Mouse (Mus musculus) small intestine, adult 2 months (tissue): Measurements from ENCODE around the gene Baiap2. TPM values are rescaled to one million over a fixed set of nuclear protein-coding genes. Genes with fewer than 3 reads are reported as not detected.

ENCODE experiments used
- H3K27ac ChIP-seq: fragments of 200-500 bp; 2 replicates; pipeline ENCODE4 v1.5.1; 2012; ENCODE audit warnings: low read depth, low read length, control low read depth, inconsistent platforms; ENCODE audit not compliant: insufficient read depth
- H3K27me3 ChIP-seq: fragments of 200-500 bp; 2 replicates; pipeline ENCODE4 v1.6.1; 2012; ENCODE audit warnings: mild to moderate bottlenecking, moderate library complexity, low read length, inconsistent platforms; ENCODE audit not compliant: control insufficient read depth, insufficient read depth
- H3K36me3 ChIP-seq: fragments of 200-500 bp; 2 replicates; pipeline ENCODE4 v1.6.1; 2012; ENCODE audit warnings: mild to moderate bottlenecking, low read length, control low read depth, inconsistent platforms; ENCODE audit not compliant: control insufficient read depth, insufficient read depth
- H3K4me1 ChIP-seq: fragments of 200-500 bp; 2 replicates; pipeline ENCODE4 v1.6.1; 2012; ENCODE audit warnings: low read length, inconsistent platforms, mixed read lengths; ENCODE audit not compliant: control insufficient read depth, insufficient read depth, insufficient read length
- H3K4me3 ChIP-seq: fragments of 200-500 bp; 2 replicates; pipeline ENCODE4 v1.5.1; 2012; ENCODE audit warnings: low read depth, mild to moderate bottlenecking, control low read depth, inconsistent platforms, low read length, moderate library complexity
- CTCF ChIP-seq: fragments of 200-500 bp; IDR thresholded peaks from 2 replicates; pipeline ENCODE4 v1.5.1; 2012; ENCODE audit warnings: low read depth, mild to moderate bottlenecking, control low read depth, inconsistent platforms, low read length, moderate library complexity, mixed read lengths; ENCODE audit not compliant: insufficient replicate concordance, insufficient read length; ENCODE audit errors: extremely low read depth
- POLR2A ChIP-seq: fragments of 200-500 bp; IDR thresholded peaks from 2 replicates; pipeline ENCODE4 v1.6.1; 2012; ENCODE audit warnings: low read depth, mild to moderate bottlenecking, control low read depth, inconsistent platforms, low read length, moderate library complexity
- WGBS: fragments of 180-500 bp; shearing (Covaris S2); methylation state at CpG from one replicate; pipeline ENCODE4 v1.1.7; 2018; 5-methylcytosine and 5-hydroxymethylcytosine counted together
- polyA plus RNA-seq: library from polyadenylated mRNA; depleted of rRNA; stranded (reverse); fragments of >200 nt; gene quantifications from 2 replicates; pipeline ENCODE4 v1.2.3, GENCODE M21; 2012

Gene Baiap2
- polyA plus RNA-seq, 1 experiment: 10.7 TPM

DNA sequence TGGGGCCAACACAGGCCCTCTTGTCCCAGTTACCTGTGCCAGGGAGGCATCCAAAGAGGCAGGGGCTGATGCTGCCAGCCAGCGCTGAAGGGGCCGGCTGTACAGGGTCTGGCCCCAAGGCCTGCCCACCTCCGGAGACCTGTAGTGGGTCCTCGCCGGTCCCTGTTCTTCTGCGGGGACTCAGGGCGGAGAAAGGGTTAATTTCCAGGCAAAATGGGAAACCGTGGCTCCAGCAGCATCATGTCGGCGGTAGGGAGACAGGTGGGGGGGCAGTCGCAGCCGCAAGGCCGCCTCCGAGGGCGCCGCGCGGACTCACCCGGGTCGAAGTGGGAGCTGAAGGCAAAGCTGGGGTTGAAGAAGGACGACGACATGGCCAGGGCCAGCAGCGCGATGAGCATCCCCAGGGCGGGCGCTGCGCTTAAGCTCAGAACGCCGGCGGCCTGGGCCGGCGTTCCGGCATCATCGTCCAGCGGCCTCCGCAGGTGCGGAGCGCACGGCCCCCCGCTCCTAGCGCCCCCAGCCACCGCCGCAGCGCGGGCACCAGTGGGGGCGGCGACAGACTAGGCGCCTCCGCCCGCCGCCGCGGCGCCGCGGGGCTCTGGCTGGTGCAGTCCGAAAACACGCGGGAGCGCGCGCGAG lies 104.1 kb downstream of the Baiap2 start, which contains the start of gene Aatk:
TSS of gene Aatk (minus strand) at position 615 of the 639 bp plus-strand sequence.
- H3K4me3 ChIP-seq: peak within 1 kb of the TSS; percentile 59
- TF ChIP-seq CTCF (no peak), POLR2A (no peak)
- WGBS: 3% methylated on average over 63 of the region's 63 CpGs
- H3K36me3 ChIP-seq: no peaks in the 10 kb centered on the region
- H3K27me3 ChIP-seq: peaks cover 30% of the 10 kb centered on the region
- H3K4me1 ChIP-seq: peaks cover 5% of the 10 kb centered on the region
- H3K27ac ChIP-seq: no peak within 1 kb of the TSS

DNA sequence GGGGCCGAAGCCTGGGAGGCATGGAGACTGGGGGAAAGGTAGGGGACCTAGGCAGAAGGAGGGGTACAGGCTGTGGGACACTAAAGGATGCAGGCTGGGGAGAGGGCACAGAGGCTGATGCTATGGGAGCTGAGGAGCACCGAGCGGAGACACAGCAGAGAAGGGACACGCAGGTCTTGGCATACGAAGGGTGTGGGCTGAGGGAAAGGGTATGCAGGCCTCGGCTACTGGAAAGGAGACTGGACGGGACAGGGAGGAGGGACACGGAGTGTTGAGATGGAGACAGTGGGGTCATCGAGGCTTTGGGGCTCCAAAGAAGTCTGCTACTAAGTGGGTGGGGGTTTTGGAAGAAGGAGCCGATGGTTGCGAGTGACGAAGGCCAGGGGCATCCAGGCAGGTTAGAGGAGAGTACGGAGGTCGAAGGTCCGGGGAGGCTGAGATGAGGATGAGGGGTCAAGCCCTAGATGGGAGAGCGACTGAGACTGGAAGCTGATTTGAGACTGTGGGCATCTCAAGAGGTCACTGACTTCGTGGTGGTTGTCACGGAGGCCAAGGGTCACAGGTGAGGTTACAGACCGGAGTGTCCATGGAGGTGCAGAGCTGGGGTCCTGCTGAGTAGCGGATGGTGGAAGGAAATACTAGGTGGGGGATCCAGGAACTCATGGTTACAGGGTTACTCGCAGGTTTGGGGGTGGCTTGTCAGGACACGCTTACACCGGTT lies 105.1 kb downstream of the Baiap2 start:
- H3K4me3 ChIP-seq: peak overlapping the region; percentile 59; the same call in 1 of the 2 replicates
- no peak for TF ChIP-seq POLR2A
- no peak for TF ChIP-seq CTCF

DNA sequence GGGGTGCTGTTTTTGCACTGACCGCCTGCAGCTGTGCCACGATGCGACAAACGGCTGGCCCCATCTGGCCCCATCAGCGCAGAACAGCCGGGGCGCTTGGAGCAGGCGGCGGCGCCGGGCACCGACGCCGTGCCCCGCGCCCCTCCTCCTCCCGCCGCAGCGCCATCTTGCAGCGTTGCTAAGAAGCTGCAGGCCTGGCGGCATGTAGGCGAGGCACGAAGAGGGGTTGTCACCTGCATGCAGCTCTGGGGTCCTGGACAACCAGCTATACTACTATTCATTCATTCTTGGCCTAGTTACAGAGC lies 105.6 kb downstream of the Baiap2 start:
- WGBS: 11% methylated on average over 23 of the region's 23 CpGs

More for the DNA sequence above, 105.1 kb downstream of the Baiap2 start:
- Histone ChIP-seq H3K4me1 (peaks cover 3% of the 10 kb centered on the region; the same call in 1 of the 2 replicates), H3K36me3 (no peaks in the 10 kb centered on the region), H3K27ac (no peak overlapping the region), H3K27me3 (peaks cover 30% of the 10 kb centered on the region)
- 26% methylated on average over 23 of the region's 23 CpGs for WGBS

DNA sequence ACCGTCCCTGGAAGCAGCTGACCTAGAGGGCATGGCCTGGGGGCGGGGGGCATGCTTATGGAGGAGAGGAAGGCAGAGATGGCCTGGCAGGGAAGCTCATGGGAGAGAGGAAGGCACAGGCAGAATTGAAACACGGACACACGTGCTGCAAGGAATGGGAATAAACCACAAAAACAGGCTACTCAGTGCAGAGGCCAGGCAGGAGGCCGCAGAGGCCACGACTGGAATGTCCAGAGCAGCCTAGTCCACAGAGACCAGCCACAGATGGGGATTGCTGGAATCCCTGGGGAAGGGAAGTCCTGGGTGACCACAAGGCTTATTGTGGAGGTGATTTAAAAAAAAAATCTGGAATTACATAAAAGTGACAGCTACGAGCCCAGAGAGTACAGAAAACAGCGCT lies 106.5 kb downstream of the Baiap2 start:
- H3K27ac ChIP-seq: no peak overlapping the region
- no peaks in the 10 kb centered on the region for H3K36me3 ChIP-seq
- peaks cover 3% of the 10 kb centered on the region; the same call in 1 of the 2 replicates for H3K4me1 ChIP-seq
- 84% methylated on average over 8 of the region's 8 CpGs for WGBS
- H3K27me3 ChIP-seq: peaks cover 30% of the 10 kb centered on the region
- H3K4me3 ChIP-seq: no peak overlapping the region
- TF ChIP-seq POLR2A (no peak), CTCF (no peak)

More for the DNA sequence above, 105.6 kb downstream of the Baiap2 start:
- H3K27ac ChIP-seq: no peak overlapping the region
- peaks cover 30% of the 10 kb centered on the region for H3K27me3 ChIP-seq
- H3K4me1 ChIP-seq: peaks cover 3% of the 10 kb centered on the region; the same call in 1 of the 2 replicates
- no peak overlapping the region for H3K4me3 ChIP-seq
- TF ChIP-seq POLR2A (no peak), CTCF (no peak)
- no peaks in the 10 kb centered on the region for H3K36me3 ChIP-seq

DNA sequence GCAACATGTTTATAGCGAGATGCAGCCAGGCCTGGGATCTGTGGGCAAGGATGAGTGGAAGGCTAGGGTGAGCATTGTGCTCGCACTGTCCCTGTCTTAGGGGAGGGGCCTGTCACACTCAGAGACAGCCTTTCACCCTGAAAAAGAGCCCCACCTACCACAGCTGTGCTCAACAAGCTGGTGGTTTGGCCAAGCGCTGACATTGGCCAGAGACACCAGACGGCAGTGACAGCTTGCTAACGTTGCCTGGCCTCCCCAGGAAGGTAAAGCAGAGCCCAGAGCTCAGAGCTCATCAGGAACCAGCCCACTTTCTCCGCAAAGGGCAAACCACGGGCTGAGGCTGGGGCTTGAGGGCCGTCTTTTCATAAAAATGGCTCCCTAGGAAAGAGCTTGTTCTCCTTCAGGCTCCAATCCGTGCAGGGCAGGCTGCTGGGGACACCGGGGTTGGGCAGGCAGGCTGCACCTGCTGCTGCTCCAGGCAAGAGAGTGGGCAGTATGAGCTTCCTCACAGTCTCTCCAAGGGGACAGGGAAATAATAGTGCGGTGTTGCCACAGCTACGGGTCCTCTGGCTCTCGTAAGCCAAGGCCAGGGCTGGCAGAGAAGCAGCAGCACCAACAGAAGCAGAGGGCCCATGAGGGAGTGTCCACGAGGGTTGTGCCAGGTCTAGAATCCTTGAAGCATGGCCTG lies 108.7 kb downstream of the Baiap2 start:
- Histone ChIP-seq H3K27ac (no peak overlapping the region), H3K4me3 (no peak overlapping the region), H3K4me1 (peaks cover 3% of the 10 kb centered on the region; the same call in 1 of the 2 replicates), H3K36me3 (no peaks in the 10 kb centered on the region), H3K27me3 (peaks cover 24% of the 10 kb centered on the region)
- WGBS: 55% methylated on average over 14 of the region's 14 CpGs
- TF ChIP-seq CTCF (no peak), POLR2A (no peak)

DNA sequence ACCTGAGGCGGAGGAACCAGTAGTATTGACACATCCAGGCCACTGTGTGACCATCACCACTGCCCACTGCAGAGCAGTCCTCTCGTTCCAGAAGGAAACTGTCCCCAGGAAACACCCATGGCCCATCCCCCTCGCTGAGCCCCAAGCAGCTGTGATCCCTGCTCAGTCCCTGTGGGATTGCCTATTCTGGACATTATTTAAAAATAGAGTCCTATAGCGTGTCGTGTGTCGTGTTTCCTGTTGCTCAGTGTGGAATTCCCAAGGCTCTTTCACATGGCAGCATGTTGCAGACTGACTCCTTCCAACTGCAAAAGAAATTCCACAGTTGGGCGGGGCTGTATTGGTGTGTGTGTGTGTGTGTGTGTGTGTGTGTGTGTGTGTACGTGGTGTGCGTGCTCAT lies 109.7 kb downstream of the Baiap2 start:
- peaks cover 13% of the 10 kb centered on the region for H3K27me3 ChIP-seq
- no peak overlapping the region for H3K27ac ChIP-seq
- TF ChIP-seq POLR2A (no peak), CTCF (no peak)
- no peaks in the 10 kb centered on the region for H3K36me3 ChIP-seq
- H3K4me3 ChIP-seq: no peak overlapping the region
- WGBS: 65% methylated on average over 9 of the region's 9 CpGs
- H3K4me1 ChIP-seq: no peaks in the 10 kb centered on the region

DNA sequence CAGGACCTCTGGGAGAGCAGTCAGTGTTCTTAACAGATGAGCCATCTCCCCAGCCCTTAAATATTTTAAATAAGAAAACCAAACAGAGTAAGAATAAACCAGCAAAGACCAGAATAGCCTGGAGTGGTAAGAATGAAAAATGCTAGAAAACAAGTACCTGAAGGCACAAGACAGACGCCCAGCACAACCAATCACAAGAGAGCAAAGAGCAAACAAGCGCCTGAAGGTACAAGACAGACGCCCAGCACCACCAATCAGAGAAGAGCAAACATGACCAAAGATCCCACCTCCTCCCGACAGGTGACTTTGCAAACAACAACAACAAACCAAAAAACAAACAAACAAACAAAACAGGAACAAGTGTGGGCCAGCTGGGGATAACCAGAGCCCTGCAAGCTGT lies 111.3 kb downstream of the Baiap2 start:
- WGBS: 66% methylated on average over 4 of the region's 4 CpGs
- H3K4me1 ChIP-seq: no peaks in the 10 kb centered on the region
- no peak overlapping the region for H3K27ac ChIP-seq
- no peaks in the 10 kb centered on the region for H3K27me3 ChIP-seq
- no peak for TF ChIP-seq POLR2A
- no peak overlapping the region for H3K4me3 ChIP-seq
- no peaks in the 10 kb centered on the region for H3K36me3 ChIP-seq
